Mouse (Mus musculus) ES-Bruce4 (cell line): Measurements from ENCODE around the gene Klk1b27.

ENCODE experiments used
- CTCF ChIP-seq: IDR thresholded peaks from one replicate; pipeline ENCODE4 v1.8.1; 2011; ENCODE audit warnings: low read depth, low read length
- POLR2A ChIP-seq: IDR thresholded peaks from one replicate; pipeline ENCODE4 v1.8.1; 2011; ENCODE audit warnings: low read length; ENCODE audit not compliant: insufficient read depth

DNA sequence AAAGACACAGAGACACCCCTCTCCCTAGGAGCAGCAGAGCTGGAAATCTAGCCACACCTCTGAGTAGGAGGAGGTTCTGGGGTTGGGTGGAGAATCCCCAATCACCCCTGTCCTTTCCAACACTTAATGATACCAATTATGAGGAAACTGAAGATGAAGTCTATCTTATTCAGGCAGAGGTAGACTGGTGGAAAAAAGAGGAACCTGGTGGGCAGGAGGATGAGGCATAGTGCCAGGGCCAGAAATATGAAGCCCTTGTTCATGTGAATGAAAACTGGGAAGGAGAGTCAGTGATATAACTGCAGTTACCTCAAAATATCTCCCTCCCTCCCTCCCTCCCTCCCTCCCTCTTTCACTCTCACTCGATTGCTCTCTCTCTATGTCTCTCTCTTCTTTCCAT, 25.6 kb downstream of the Klk1b27 start:
- no peak for TF ChIP-seq POLR2A
- TF ChIP-seq CTCF: no peak
